Mouse (Mus musculus) kidney, adult 10 weeks (tissue): ENCODE results near the gene Itm2b. TPM values are rescaled to one million over a fixed set of nuclear protein-coding genes. Genes with fewer than 3 reads are reported as not detected.

Source experiments
- polyA plus RNA-seq: library from polyadenylated mRNA; stranded (reverse); fragments of 350-450 nt; fragmentation: Illumina TruSeq; extraction: RNeasy Lipid Tissue Mini Kit (QIAGEN cat#74804); gene quantifications from one replicate; pipeline ENCODE4 v1.2.3, GENCODE M21; 2014; ENCODE audit warnings: low read depth, low replicate concordance

The Itm2b gene
- polyA plus RNA-seq: 2,778 TPM

DNA sequence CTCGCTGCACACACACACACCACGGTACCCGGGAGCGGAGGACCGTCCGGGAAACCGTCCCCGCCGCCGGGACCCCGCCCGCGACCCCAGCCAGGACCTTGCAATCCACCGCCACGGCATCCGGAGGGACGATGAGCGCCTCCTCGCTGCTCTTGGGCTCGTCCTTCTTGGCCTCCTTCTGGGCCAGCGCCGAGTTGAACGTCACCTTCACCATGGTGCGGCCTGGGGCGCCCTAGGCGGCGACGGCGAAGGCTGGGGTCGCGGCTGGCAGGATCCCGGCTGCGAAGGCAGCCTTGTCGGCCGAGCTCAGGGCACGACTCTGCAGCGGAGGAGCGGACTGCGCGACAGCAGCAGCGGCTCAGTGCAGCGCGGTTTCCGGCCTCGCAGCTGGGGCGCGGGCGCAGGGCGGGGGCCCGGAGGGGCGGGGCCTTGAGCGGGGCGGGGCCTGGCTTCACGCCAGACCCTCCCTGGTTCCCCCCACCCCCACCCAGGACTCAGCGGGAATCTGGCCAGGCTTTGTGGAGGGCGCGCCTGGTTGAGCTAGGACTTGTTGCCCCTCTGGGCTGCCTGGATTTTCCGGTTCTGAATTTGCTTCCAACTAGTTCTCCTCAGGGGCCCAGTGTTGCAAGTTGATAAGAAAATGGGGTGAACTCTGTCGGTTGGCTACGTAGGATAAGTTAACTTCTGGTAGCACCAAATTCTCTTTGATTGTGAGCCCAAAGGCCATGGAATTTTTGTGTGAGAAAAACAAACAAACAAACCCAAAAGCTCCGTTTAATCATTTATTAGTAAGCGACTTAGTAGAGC is at the start of gene Itm2b:
TSS of gene Itm2b (minus strand) at position 377 of the 807 bp plus-strand sequence.

GRCm38 (mm10) chr14:73325456-73326381 is 59.4 kb downstream of the Itm2b start, which contains the start of gene Rb1:
TSS of gene Rb1 (minus strand) at chr14:73325822.

Other genes with a start within 250 kb of the Itm2b start
- gene Lpar6, start 147.4 kb downstream of the Itm2b start, polyA plus RNA-seq: 12.2 TPM
- gene Rb1, start 59.5 kb downstream of the Itm2b start, polyA plus RNA-seq: 104 TPM
- gene Med4, start 124.7 kb upstream of the Itm2b start, polyA plus RNA-seq: 26.1 TPM
- gene Sucla2, start 140.0 kb upstream of the Itm2b start, polyA plus RNA-seq: 713 TPM
- gene Nudt15, start 163.0 kb upstream of the Itm2b start, polyA plus RNA-seq: 3.5 TPM